Mouse (Mus musculus): ENCODE measurements at regions not wholly inside any gene's neighbourhood (a gene's known extent, or its start where the extent isn't known, plus 50 kb on each side); places are given as distances from the start of the nearest gene placed in this dataset.

- Histone ChIP-seq H3K9me3 (replicated peaks) (no peaks in the 10 kb centered on the region), H3K36me3 (no peaks in the 10 kb centered on the region), H3K4me1 (replicated peaks) (peaks cover 20% of the 10 kb centered on the region), H3K4me3 (no peak overlapping the region), H3K27ac (no peak overlapping the region), H3K27me3 (peaks cover 35% of the 10 kb centered on the region), H3K9ac (no peak overlapping the region), H3K4me2 (no peak overlapping the region)
- ATAC-seq (replicated peaks; ENCODE audit: insufficient number of reproducible peaks, insufficient read depth, low FRiP score, low read depth) = no peak
- WGBS = 53% methylated on average over 6 of the region's 6 CpGs
These were observed 146.6 kb downstream of the Rybp start for GRCm38 (mm10) chr6:100140581-100141114.

DNA sequence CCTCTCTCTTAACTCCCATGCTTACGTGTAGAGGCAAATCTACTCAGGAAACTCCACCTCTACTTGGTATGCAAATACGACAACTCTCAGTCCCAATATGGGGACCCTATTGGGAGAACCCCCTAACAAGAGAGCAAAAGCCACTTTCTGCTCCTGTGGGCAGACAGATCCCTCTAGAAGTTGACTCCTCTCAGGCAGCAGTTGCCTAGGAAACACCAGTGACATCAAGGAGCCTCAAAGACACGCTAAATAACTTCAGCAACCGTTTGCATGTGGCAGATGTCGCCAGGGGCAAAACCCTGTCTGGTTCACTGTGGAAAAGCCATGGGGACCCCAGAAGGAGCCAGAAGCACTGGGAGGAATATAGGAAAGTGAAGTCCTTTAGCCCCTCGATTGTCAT lies 147.5 kb downstream of the Rybp start:
- Histone ChIP-seq H3K4me2 (no peak overlapping the region), H3K27ac (no peak overlapping the region), H3K4me1 (replicated peaks) (peaks cover 17% of the 10 kb centered on the region), H3K9me3 (replicated peaks) (no peaks in the 10 kb centered on the region), H3K4me3 (no peak overlapping the region), H3K27me3 (peaks cover 38% of the 10 kb centered on the region), H3K9ac (no peak overlapping the region), H3K36me3 (no peaks in the 10 kb centered on the region)
- ATAC-seq (replicated peaks; ENCODE audit: insufficient number of reproducible peaks, insufficient read depth, low FRiP score, low read depth) = no peak
- 67% methylated on average over 6 of the region's 6 CpGs for WGBS

- peaks cover 38% of the 10 kb centered on the region for H3K27me3 ChIP-seq
- no peak overlapping the region for H3K4me2 ChIP-seq
- no peaks in the 10 kb centered on the region for H3K9me3 ChIP-seq (replicated peaks)
- no peak for ATAC-seq (replicated peaks; ENCODE audit: insufficient number of reproducible peaks, insufficient read depth, low FRiP score, low read depth)
- H3K36me3 ChIP-seq = no peaks in the 10 kb centered on the region
- 80% methylated on average over 2 of the region's 2 CpGs for WGBS
- H3K4me1 ChIP-seq (replicated peaks) = peaks cover 9% of the 10 kb centered on the region
- H3K4me3 ChIP-seq = no peak overlapping the region
- no peak overlapping the region for H3K9ac ChIP-seq
- H3K27ac ChIP-seq = no peak overlapping the region
These were observed 148.6 kb downstream of the Rybp start for GRCm38 (mm10) chr6:100138659-100139058.

DNA sequence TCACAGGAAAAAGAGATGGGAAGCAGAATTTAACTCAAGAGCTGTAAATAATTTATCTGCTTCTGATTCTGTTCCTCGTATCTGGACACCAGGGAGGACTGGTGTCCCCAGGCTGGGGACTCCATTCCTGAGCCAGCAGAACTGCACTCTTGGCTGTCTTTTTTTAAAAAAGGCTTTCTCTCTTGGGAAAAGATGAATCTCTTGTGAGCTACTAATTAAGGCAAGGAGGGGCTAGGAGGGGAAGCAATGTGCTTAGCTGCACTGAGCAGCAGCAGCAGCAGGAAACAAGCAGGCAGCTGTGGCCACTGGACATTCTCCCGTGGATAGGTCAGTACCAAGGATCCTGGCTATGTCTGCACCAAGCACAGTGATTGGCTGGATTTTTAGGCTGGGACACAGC lies 152.1 kb downstream of the Rybp start:
- Histone ChIP-seq H3K4me2 (no peak overlapping the region), H3K27ac (no peak overlapping the region), H3K36me3 (no peaks in the 10 kb centered on the region), H3K27me3 (peaks cover 26% of the 10 kb centered on the region), H3K9me3 (replicated peaks) (no peaks in the 10 kb centered on the region), H3K4me1 (replicated peaks) (peaks cover 17% of the 10 kb centered on the region), H3K9ac (no peak overlapping the region), H3K4me3 (no peak overlapping the region)
- WGBS = 38% methylated on average over 2 of the region's 2 CpGs
- no peak for ATAC-seq (replicated peaks; ENCODE audit: insufficient number of reproducible peaks, insufficient read depth, low FRiP score, low read depth)

DNA sequence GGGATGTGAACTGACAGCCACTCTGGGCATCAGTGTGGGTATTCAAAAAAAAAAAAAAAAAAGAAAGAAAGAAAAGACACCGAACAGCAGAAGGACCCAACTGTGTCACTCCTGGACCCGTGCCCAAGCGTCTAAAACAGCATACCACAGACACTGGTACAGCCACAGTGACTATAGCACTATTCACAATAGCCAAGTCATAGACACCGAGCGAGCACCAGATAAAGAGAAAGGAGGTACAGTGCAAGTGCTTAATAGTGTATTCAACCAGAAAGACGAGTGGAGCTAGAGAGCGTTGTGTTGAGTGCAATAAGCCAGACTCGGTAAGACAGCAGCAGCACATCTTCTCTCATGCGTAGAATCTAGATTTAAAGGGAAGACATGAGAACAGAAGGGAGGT lies 153.3 kb downstream of the Rybp start:
- WGBS = 48% methylated on average over 9 of the region's 9 CpGs
- Histone ChIP-seq H3K27me3 (peaks cover 22% of the 10 kb centered on the region), H3K9me3 (replicated peaks) (no peaks in the 10 kb centered on the region), H3K27ac (peak overlapping the region; percentile 77; the same call in 1 of the 2 replicates), H3K9ac (no peak overlapping the region), H3K4me3 (no peak overlapping the region), H3K36me3 (no peaks in the 10 kb centered on the region), H3K4me2 (no peak overlapping the region), H3K4me1 (replicated peaks) (peaks cover 23% of the 10 kb centered on the region)
- ATAC-seq (replicated peaks; ENCODE audit: insufficient number of reproducible peaks, insufficient read depth, low FRiP score, low read depth) = no peak

GRCm38 (mm10) chr6:100132916-100133600 lies 154.2 kb downstream of the Rybp start:
- no peaks in the 10 kb centered on the region for H3K36me3 ChIP-seq
- H3K4me1 ChIP-seq (replicated peaks) = peaks cover 27% of the 10 kb centered on the region
- no peak overlapping the region for H3K9ac ChIP-seq
- no peaks in the 10 kb centered on the region for H3K9me3 ChIP-seq (replicated peaks)
- H3K27me3 ChIP-seq = peaks cover 16% of the 10 kb centered on the region; the same call in 1 of the 2 replicates
- no peak overlapping the region for H3K4me3 ChIP-seq
- H3K27ac ChIP-seq = peak overlapping the region; percentile 77
- peak overlapping the region; percentile 28 for H3K4me2 ChIP-seq
- ATAC-seq (replicated peaks; ENCODE audit: insufficient number of reproducible peaks, insufficient read depth, low FRiP score, low read depth) = peak; percentile 79
- 14% methylated on average over 4 of the region's 4 CpGs for WGBS

GRCm38 (mm10) chr6:100127221-100128143 lies 159.8 kb downstream of the Rybp start:
- peaks cover 34% of the 10 kb centered on the region for H3K4me1 ChIP-seq (replicated peaks)
- 21% methylated on average over 15 of the region's 15 CpGs for WGBS
- peak overlapping the region; percentile 36 for H3K4me2 ChIP-seq
- peak overlapping the region; percentile 70 for H3K27ac ChIP-seq
- H3K4me3 ChIP-seq = no peak overlapping the region
- H3K27me3 ChIP-seq = no peaks in the 10 kb centered on the region
- H3K36me3 ChIP-seq = no peaks in the 10 kb centered on the region
- H3K9me3 ChIP-seq (replicated peaks) = no peaks in the 10 kb centered on the region
- peak; percentile 83 for ATAC-seq (replicated peaks; ENCODE audit: insufficient number of reproducible peaks, insufficient read depth, low FRiP score, low read depth)
- H3K9ac ChIP-seq = no peak overlapping the region

DNA sequence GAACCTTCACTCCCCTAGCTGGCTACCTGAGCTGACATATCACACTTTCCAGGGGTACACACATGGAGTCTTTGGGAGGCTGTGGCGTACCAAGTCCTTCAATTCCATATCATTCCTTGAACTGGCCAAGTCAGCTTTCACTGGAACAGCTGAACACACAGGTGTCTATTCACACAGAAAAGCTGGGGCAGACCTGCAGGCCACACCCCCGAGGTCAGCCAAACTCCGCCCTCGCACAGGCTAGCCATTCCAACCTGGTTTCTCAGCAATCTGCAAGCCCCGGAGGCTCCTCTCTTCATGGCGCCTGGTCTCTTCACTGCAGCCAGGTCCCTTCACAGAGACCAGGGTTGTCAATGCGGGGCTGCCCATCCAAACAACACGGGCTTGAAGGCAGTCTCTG lies 160.5 kb downstream of the Rybp start:
- Histone ChIP-seq H3K4me1 (replicated peaks) (peaks cover 32% of the 10 kb centered on the region), H3K9me3 (replicated peaks) (no peaks in the 10 kb centered on the region), H3K27me3 (no peaks in the 10 kb centered on the region), H3K36me3 (no peaks in the 10 kb centered on the region), H3K4me2 (no peak overlapping the region), H3K9ac (no peak overlapping the region), H3K4me3 (no peak overlapping the region), H3K27ac (peak overlapping the region; percentile 70)
- ATAC-seq (replicated peaks; ENCODE audit: insufficient number of reproducible peaks, insufficient read depth, low FRiP score, low read depth) = no peak
- WGBS = 60% methylated on average over 8 of the region's 8 CpGs

GRCm38 (mm10) chr6:100126326-100126725 lies 161.0 kb downstream of the Rybp start:
- H3K4me2 ChIP-seq = no peak overlapping the region
- peaks cover 32% of the 10 kb centered on the region for H3K4me1 ChIP-seq (replicated peaks)
- H3K9me3 ChIP-seq (replicated peaks) = no peaks in the 10 kb centered on the region
- no peaks in the 10 kb centered on the region for H3K36me3 ChIP-seq
- no peak overlapping the region for H3K4me3 ChIP-seq
- no peak overlapping the region for H3K9ac ChIP-seq
- H3K27me3 ChIP-seq = peaks cover 2% of the 10 kb centered on the region; the same call in 1 of the 2 replicates
- ATAC-seq (replicated peaks; ENCODE audit: insufficient number of reproducible peaks, insufficient read depth, low FRiP score, low read depth) = no peak
- WGBS = 65% methylated on average over 3 of the region's 3 CpGs
- H3K27ac ChIP-seq = no peak overlapping the region

DNA sequence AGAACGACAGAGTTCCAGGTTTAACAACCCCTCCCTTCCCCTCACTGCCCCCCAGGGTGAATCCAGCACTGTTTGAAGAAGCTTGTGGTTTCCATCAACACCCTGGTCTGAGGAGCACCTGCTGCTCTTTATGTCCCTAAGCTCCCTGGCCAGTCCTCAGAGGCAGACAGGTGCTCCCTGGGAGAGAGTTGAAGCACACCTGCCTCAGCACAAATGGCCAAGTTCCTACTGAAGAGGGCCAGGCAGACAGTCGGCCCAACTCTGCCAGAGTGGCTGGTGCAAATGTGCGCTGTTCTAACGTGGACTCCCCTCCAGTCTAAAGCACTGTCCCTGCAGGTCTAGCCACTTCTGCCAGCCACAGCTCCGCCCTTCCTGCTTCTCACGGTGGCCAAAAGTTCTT lies 166.0 kb downstream of the Rybp start:
- no peaks in the 10 kb centered on the region for H3K9me3 ChIP-seq (replicated peaks)
- no peak overlapping the region for H3K27ac ChIP-seq
- peaks cover 6% of the 10 kb centered on the region; the same call in 1 of the 2 replicates for H3K27me3 ChIP-seq
- no peak overlapping the region for H3K9ac ChIP-seq
- 49% methylated on average over 6 of the region's 6 CpGs for WGBS
- peaks cover 18% of the 10 kb centered on the region for H3K4me1 ChIP-seq (replicated peaks)
- no peak overlapping the region for H3K4me2 ChIP-seq
- H3K36me3 ChIP-seq = no peaks in the 10 kb centered on the region
- no peak for ATAC-seq (replicated peaks; ENCODE audit: insufficient number of reproducible peaks, insufficient read depth, low FRiP score, low read depth)
- no peak overlapping the region for H3K4me3 ChIP-seq

All from heart, embryonic 15.5 days (tissue).